14 mouse cellular contexts compared by ENCODE assay signal in the genomic region with DNA sequence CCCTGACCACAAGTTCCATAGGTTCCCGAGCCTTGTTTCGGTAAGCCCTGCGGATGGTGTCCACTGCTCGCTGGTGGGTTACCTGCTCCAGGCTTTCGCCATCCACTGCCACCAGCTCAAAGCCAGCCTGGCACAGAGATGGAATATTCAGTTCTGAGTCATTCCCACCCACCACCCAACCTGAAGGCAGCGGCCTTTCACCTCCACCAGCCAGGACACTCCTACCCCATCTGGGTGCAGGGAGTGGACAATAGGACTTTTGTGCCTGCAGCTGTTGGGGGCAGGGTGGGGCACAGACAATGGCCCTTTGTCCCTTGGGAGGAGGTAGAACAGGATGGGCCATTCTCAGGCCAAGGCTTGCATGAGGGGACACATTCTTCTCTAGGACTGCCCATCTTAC. TPM values are rescaled to one million over a fixed set of nuclear protein-coding genes. Genes with fewer than 3 reads are reported as not detected.
A peak's percentile ranks its signal among the peaks of the same experiment; 100 is the strongest.
DNase-seq lines count a peak whose midpoint lies in the region; ATAC-seq and TF ChIP-seq lines count a peak whose summit lies in the region.
"Had no signal": no experiment of that assay in that cellular context is flagged by ENCODE, and none has a peak within 500 bp of the region (broad histone marks: within the 10 kb centered on the region; RNA-seq: fewer than 3 reads in every experiment).

No protein-coding gene starts in this region.

- intact Hi-C loops in heart, postnatal 14 days (cut with DNase I): no loop called here

- TF ChIP-seq EP300 in heart, postnatal 0 days (IDR thresholded peaks at IDR 0.05; ENCODE audit: low read depth): no peak

- peaks cover 44% of the 10 kb centered on the region for H3K36me3 ChIP-seq in heart, postnatal 0 days (replicated peaks; ENCODE audit: control insufficient read depth, insufficient read depth, low read length)
- H3K36me3 ChIP-seq in neural tube, embryonic 15.5 days: peaks cover 33% of the 10 kb centered on the region
- peaks cover 26% of the 10 kb centered on the region for H3K36me3 ChIP-seq in intestine, embryonic 16.5 days (ENCODE audit: control insufficient read depth, insufficient read depth, low read length)

- no peak overlapping the region for H3K4me3 ChIP-seq in heart, postnatal 0 days (ENCODE audit: low read depth, low read length)
- H3K4me3 ChIP-seq in neural tube, embryonic 15.5 days (replicated peaks): no peak overlapping the region
- H3K4me3 ChIP-seq in intestine, embryonic 16.5 days (ENCODE audit: low read length): no peak overlapping the region
- H3K4me3 ChIP-seq: hindbrain, embryonic 12.5 days; limb, embryonic 15.5 days; lung, embryonic 15.5 days; midbrain, embryonic 13.5 days had no signal

- peak; percentile 51 for DNase-seq in cerebellum, adult 11-12 months
- DNase-seq in cerebellum, adult 9-10 months: no peak
- no peak for DNase-seq in heart, postnatal 0 days (ENCODE audit: low spot score)
- no peak for DNase-seq in heart, postnatal 14 days
- DNase-seq in neural tube, embryonic 10.5 days (ENCODE audit: extremely low spot score, low spot score): peak; percentile 37
- DNase-seq: spleen, adult 18-20 months; thymus, adult 2 months had no signal

- ATAC-seq in heart, postnatal 0 days (ENCODE audit: insufficient read depth, low read depth): no peak
- no peak for ATAC-seq in neural tube, embryonic 15.5 days (ENCODE audit: low FRiP score)
- no peak for ATAC-seq in CD4-positive, CD25-positive, alpha-beta regulatory T cell, adult 4 months
- ATAC-seq in intestine, embryonic 16.5 days: no peak; the same call in 1 of the 2 replicates
- ATAC-seq: midbrain, embryonic 13.5 days had no signal

- H3K4me2 ChIP-seq in heart, postnatal 0 days (ENCODE audit: low read depth, low read length): no peak overlapping the region
- H3K4me2 ChIP-seq in neural tube, embryonic 15.5 days: no peak overlapping the region
- H3K4me2 ChIP-seq in intestine, embryonic 16.5 days (ENCODE audit: low read depth, low read length): no peak overlapping the region
- H3K4me2 ChIP-seq: hindbrain, embryonic 12.5 days; limb, embryonic 15.5 days; lung, embryonic 15.5 days; midbrain, embryonic 13.5 days had no signal

- no peak overlapping the region for H3K9ac ChIP-seq in heart, postnatal 0 days (replicated peaks; ENCODE audit: low read depth, low read length)
- H3K9ac ChIP-seq in neural tube, embryonic 15.5 days (replicated peaks): no peak overlapping the region
- no peak overlapping the region for H3K9ac ChIP-seq in intestine, embryonic 16.5 days (ENCODE audit: low read depth, low read length)
- H3K9ac ChIP-seq: hindbrain, embryonic 12.5 days; limb, embryonic 15.5 days; lung, embryonic 15.5 days; midbrain, embryonic 13.5 days had no signal

- peak overlapping the region; percentile 73 for H3K27ac ChIP-seq in heart, postnatal 0 days (ENCODE audit: low read depth)
- no peak overlapping the region for H3K27ac ChIP-seq in neural tube, embryonic 15.5 days (replicated peaks)
- no peak overlapping the region for H3K27ac ChIP-seq in intestine, embryonic 16.5 days (ENCODE audit: low read length)
- H3K27ac ChIP-seq: limb, embryonic 15.5 days; lung, embryonic 15.5 days; midbrain, embryonic 13.5 days had no signal

- peaks cover 13% of the 10 kb centered on the region; the same call in 1 of the 2 replicates for H3K4me1 ChIP-seq in heart, postnatal 0 days (ENCODE audit: control insufficient read depth, insufficient read depth)
- peaks cover 27% of the 10 kb centered on the region for H3K4me1 ChIP-seq in neural tube, embryonic 15.5 days
- H3K4me1 ChIP-seq in intestine, embryonic 16.5 days (ENCODE audit: control insufficient read depth, insufficient read depth, low read length): peaks cover 30% of the 10 kb centered on the region

- no peaks in the 10 kb centered on the region for H3K27me3 ChIP-seq in heart, postnatal 0 days (ENCODE audit: control insufficient read depth, insufficient read depth, low read length)
- H3K27me3 ChIP-seq in neural tube, embryonic 15.5 days (replicated peaks): no peaks in the 10 kb centered on the region
- no peaks in the 10 kb centered on the region for H3K27me3 ChIP-seq in intestine, embryonic 16.5 days (replicated peaks; ENCODE audit: control insufficient read depth, insufficient read depth, low read length)
- H3K27me3 ChIP-seq: hindbrain, embryonic 12.5 days; limb, embryonic 15.5 days; lung, embryonic 15.5 days; midbrain, embryonic 13.5 days had no signal

- no peak for TF ChIP-seq CTCF in heart, postnatal 0 days (IDR thresholded peaks at IDR 0.05; ENCODE audit: low read depth)

- 89% methylated on average over 6 of the region's 6 CpGs for WGBS in heart, postnatal 0 days
- WGBS in neural tube, embryonic 15.5 days: 86% methylated on average over 6 of the region's 6 CpGs
- 78% methylated on average over 6 of the region's 6 CpGs for WGBS in intestine, embryonic 16.5 days

- no peaks in the 10 kb centered on the region for H3K9me3 ChIP-seq in heart, postnatal 0 days (replicated peaks; ENCODE audit: control insufficient read depth, low read length)
- H3K9me3 ChIP-seq in neural tube, embryonic 15.5 days (replicated peaks): no peaks in the 10 kb centered on the region
- H3K9me3 ChIP-seq in intestine, embryonic 16.5 days (ENCODE audit: control insufficient read depth, low read length): no peaks in the 10 kb centered on the region
- H3K9me3 ChIP-seq: hindbrain, embryonic 12.5 days; limb, embryonic 15.5 days; lung, embryonic 15.5 days; midbrain, embryonic 13.5 days had no signal

RNA-seq across cellular contexts. Expression of gene Lzts2, which starts 13.6 kb away (rescaled TPM):
- total RNA-seq in heart, postnatal 0 days (2014; rRNA removed; ENCODE audit: low replicate concordance): 76.5 and 127 TPM in 2 replicates
- 29.7 TPM in 2 replicates for polyA plus RNA-seq in heart, postnatal 0 days (2015; fragmentation: Nextera tagmentation; extraction: Ambion mirVana)
- 10 to 100 TPM; 66.4 to 72.4 TPM for total RNA-seq in heart, postnatal 14 days (2021)
- 23.4 and 28.2 TPM in 2 replicates for polyA plus RNA-seq in neural tube, embryonic 15.5 days (2015; fragmentation: Nextera tagmentation; extraction: Ambion mirVana)
- 1 to 10 TPM in 1 of 2 experiments, under 1 TPM in 1; 0.54 to 1.6 TPM for polyA plus RNA-seq in CD4-positive, CD25-positive, alpha-beta regulatory T cell, adult 4 months (2017; shearing (Covaris generic))
- polyA plus RNA-seq in intestine, embryonic 16.5 days (2015; fragmentation: Nextera tagmentation; extraction: Ambion mirVana): 33.6 and 34.7 TPM in 2 replicates

RNA-seq across cellular contexts. Expression of gene Pdzd7, which starts 17.7 kb away (rescaled TPM):
- 0.65 TPM in 1 of 2 replicates, not detected in the other for total RNA-seq in heart, postnatal 0 days (2014; rRNA removed; ENCODE audit: low replicate concordance)
- polyA plus RNA-seq in heart, postnatal 0 days (2015; fragmentation: Nextera tagmentation; extraction: Ambion mirVana): 0.10 and 0.11 TPM in 2 replicates
- under 1 TPM in 1 of 2 experiments, not detected in 1; 0.19 TPM for total RNA-seq in heart, postnatal 14 days (2021)
- 1.5 and 2.6 TPM in 2 replicates for polyA plus RNA-seq in neural tube, embryonic 15.5 days (2015; fragmentation: Nextera tagmentation; extraction: Ambion mirVana)
- polyA plus RNA-seq in CD4-positive, CD25-positive, alpha-beta regulatory T cell, adult 4 months (2017; shearing (Covaris generic)): not detected
- 0.43 and 0.49 TPM in 2 replicates for polyA plus RNA-seq in intestine, embryonic 16.5 days (2015; fragmentation: Nextera tagmentation; extraction: Ambion mirVana)

RNA-seq across cellular contexts. Expression of gene Sfxn3, which starts 19.5 kb away (rescaled TPM):
- 12.8 and 16.2 TPM in 2 replicates for total RNA-seq in heart, postnatal 0 days (2014; rRNA removed; ENCODE audit: low replicate concordance)
- polyA plus RNA-seq in heart, postnatal 0 days (2015; fragmentation: Nextera tagmentation; extraction: Ambion mirVana): 11.3 and 12.4 TPM in 2 replicates
- 10 to 100 TPM; 15.7 to 19.1 TPM for total RNA-seq in heart, postnatal 14 days (2021)
- 68.6 and 75.8 TPM in 2 replicates for polyA plus RNA-seq in neural tube, embryonic 15.5 days (2015; fragmentation: Nextera tagmentation; extraction: Ambion mirVana)
- polyA plus RNA-seq in CD4-positive, CD25-positive, alpha-beta regulatory T cell, adult 4 months (2017; shearing (Covaris generic)): 100 to 1,000 TPM in 1 of 2 experiments, 10 to 100 TPM in 1; 92.5 to 132 TPM
- polyA plus RNA-seq in intestine, embryonic 16.5 days (2015; fragmentation: Nextera tagmentation; extraction: Ambion mirVana): 16.5 and 18.2 TPM in 2 replicates

RNA-seq across cellular contexts. Expression of gene Mrpl43, which starts 21.6 kb away (rescaled TPM):
- total RNA-seq in heart, postnatal 0 days (2014; rRNA removed; ENCODE audit: low replicate concordance): 75.4 and 76.4 TPM in 2 replicates
- polyA plus RNA-seq in heart, postnatal 0 days (2015; fragmentation: Nextera tagmentation; extraction: Ambion mirVana): 82.5 and 83.7 TPM in 2 replicates
- 10 to 100 TPM; 50.3 to 53.9 TPM for total RNA-seq in heart, postnatal 14 days (2021)
- polyA plus RNA-seq in neural tube, embryonic 15.5 days (2015; fragmentation: Nextera tagmentation; extraction: Ambion mirVana): 89.1 and 96.2 TPM in 2 replicates
- polyA plus RNA-seq in CD4-positive, CD25-positive, alpha-beta regulatory T cell, adult 4 months (2017; shearing (Covaris generic)): 10 to 100 TPM; 45.8 to 63.1 TPM
- polyA plus RNA-seq in intestine, embryonic 16.5 days (2015; fragmentation: Nextera tagmentation; extraction: Ambion mirVana): 74.7 and 76.4 TPM in 2 replicates

RNA-seq across cellular contexts. Expression of gene Twnk, which starts 22.4 kb away (rescaled TPM):
- total RNA-seq in heart, postnatal 0 days (2014; rRNA removed; ENCODE audit: low replicate concordance): 12.9 and 13.0 TPM in 2 replicates
- 14.0 and 14.9 TPM in 2 replicates for polyA plus RNA-seq in heart, postnatal 0 days (2015; fragmentation: Nextera tagmentation; extraction: Ambion mirVana)
- 10 to 100 TPM; 21.5 to 22.0 TPM for total RNA-seq in heart, postnatal 14 days (2021)
- polyA plus RNA-seq in neural tube, embryonic 15.5 days (2015; fragmentation: Nextera tagmentation; extraction: Ambion mirVana): 12.9 and 15.8 TPM in 2 replicates
- 10 to 100 TPM in 1 of 2 experiments, 1 to 10 TPM in 1; 8.6 to 20.3 TPM for polyA plus RNA-seq in CD4-positive, CD25-positive, alpha-beta regulatory T cell, adult 4 months (2017; shearing (Covaris generic))
- polyA plus RNA-seq in intestine, embryonic 16.5 days (2015; fragmentation: Nextera tagmentation; extraction: Ambion mirVana): 19.8 and 21.0 TPM in 2 replicates

Comparison
In these comparisons a context has a peak if more than half of its experiments do, and no peak if none do; other contexts are left out.
1. DNase-seq: peak in cerebellum, adult 11-12 months (single experiment) and neural tube, embryonic 10.5 days (single experiment); none in cerebellum, adult 9-10 months (single experiment), heart, postnatal 0 days (single experiment) and heart, postnatal 14 days (0 of 2).